Mouse (Mus musculus) erythroblast, adult 5-6 weeks (primary cell): ENCODE measurements at regions not wholly inside any gene's neighbourhood (a gene's known extent, or its start where the extent isn't known, plus 50 kb on each side); places are given as distances from the start of the nearest gene placed in this dataset.
A peak's percentile ranks its signal among the peaks of the same experiment; 100 is the strongest.

ENCODE experiments used
- ATAC-seq: replicated peaks from 2 replicates; pipeline ENCODE4 v1.8.0; 2016; ENCODE audit warnings: moderate number of reproducible peaks, mild to moderate bottlenecking, moderate TSS enrichment, inconsistent platforms; ENCODE audit not compliant: poor library complexity, low FRiP score, severe bottlenecking

- no peak for ATAC-seq
These were observed 120.1 kb downstream of the Cmpk2 start for GRCm38 (mm10) chr12:26589091-26589490.

GRCm38 (mm10) chr12:26577438-26577837 is 108.4 kb downstream of the Cmpk2 start:
- no peak for ATAC-seq

- no peak for ATAC-seq
These were observed 102.6 kb downstream of the Cmpk2 start for GRCm38 (mm10) chr12:26571602-26572001.

DNA sequence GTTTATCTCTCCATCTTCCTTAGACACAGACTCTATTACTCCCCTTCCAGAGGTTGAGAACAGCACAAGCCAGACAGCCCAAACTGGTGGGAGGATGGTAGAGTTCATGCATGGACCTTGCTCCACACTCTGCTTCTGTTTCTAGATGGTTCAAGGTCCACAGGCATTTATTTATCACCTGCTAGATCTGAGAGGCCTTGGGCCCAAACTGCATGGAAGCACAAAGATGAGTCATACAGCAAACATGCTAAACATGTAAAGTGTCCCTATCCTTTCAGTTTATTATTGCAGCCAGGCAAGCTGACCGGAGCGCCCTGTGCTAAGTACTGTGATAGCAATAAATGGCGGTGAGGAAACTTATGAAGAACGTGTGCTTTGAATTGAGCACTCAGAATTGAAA is 98.4 kb downstream of the Cmpk2 start:
- ATAC-seq = no peak

DNA sequence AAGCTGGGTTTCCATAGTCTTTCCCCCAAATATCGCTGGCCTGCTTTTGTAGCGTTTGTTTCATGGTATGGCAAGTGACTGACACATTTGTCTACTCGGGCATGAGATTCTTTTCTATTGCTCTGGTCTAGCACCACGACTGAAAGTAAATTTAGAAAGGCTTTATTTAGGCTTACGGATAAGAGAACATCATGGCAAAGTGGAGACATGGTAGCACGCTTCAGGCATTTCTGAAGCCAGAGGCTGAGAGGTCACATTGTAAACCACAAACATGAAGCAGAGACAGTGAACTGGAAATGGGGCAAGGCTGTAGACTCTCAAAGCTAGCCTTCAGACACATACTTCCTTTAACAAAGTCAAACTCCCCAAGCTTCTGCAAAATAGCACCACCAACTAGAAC is 93.9 kb downstream of the Cmpk2 start:
- ATAC-seq = no peak

DNA sequence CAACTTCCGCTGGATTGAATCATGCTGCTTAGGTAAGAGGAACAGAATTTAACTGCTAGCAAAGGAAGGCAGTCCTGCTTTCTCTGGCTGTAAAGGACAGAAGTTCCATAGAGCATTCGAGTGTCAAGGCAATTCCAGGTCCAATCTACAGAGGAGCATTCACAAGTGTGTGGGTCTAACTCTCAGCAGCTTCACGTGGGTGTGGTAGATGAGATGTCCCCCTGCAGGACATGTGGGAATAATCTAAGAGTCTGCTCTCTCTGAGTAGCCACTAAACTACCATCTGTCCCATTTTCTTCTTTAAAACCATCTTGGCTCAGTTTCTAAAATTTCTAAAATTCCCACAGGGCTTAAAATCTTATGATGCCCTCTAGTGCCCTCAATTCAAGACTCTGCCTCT is 90.6 kb downstream of the Cmpk2 start:
- ATAC-seq = no peak

DNA sequence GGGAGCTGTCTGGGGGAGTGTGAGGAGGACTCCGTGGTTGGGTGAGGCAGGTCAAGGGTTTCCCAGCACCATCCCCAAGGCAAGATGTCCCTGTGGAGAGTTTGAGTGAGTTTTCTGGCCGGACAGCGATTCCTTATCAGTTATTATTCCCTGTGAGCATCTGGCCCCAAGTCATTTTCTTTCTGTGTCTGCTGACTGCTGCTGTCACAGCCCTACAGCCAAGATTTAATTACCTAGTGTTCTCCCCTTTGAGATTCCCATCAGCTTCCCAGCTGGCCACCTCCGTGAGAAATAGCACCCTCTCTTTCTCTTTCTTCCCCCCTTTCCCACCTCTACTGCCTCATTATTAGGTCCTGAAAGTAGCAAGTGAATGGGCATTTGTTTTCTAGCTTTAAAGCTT is 88.4 kb downstream of the Cmpk2 start:
- no peak for ATAC-seq

GRCm38 (mm10) chr12:26551168-26551926 is 82.3 kb downstream of the Cmpk2 start:
- ATAC-seq = no peak

- ATAC-seq = no peak
These were observed 78.5 kb downstream of the Cmpk2 start for GRCm38 (mm10) chr12:26547466-26547865.

GRCm38 (mm10) chr12:26546361-26546760 is 77.4 kb downstream of the Cmpk2 start:
- ATAC-seq = no peak

DNA sequence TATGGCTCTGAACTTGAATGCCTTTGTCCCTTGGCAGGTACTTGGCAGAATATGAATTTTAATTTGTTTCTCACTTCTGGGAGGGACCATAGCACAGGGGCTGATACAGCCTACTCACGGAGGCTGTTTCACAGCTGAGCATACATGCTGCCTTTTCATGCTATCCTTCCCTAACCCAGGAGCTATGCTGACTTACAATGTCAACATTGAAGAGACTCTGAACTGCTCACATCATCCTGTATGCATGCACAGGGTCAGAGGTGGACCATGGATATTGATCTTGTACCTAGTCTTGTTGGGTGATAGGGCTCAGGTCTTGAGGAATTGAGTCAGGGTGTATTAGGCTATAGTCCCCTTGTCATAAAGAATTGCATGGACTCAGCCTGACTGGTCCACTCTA is 74.5 kb downstream of the Cmpk2 start:
- no peak for ATAC-seq

GRCm38 (mm10) chr12:26542451-26542850 is 73.4 kb downstream of the Cmpk2 start:
- no peak for ATAC-seq

DNA sequence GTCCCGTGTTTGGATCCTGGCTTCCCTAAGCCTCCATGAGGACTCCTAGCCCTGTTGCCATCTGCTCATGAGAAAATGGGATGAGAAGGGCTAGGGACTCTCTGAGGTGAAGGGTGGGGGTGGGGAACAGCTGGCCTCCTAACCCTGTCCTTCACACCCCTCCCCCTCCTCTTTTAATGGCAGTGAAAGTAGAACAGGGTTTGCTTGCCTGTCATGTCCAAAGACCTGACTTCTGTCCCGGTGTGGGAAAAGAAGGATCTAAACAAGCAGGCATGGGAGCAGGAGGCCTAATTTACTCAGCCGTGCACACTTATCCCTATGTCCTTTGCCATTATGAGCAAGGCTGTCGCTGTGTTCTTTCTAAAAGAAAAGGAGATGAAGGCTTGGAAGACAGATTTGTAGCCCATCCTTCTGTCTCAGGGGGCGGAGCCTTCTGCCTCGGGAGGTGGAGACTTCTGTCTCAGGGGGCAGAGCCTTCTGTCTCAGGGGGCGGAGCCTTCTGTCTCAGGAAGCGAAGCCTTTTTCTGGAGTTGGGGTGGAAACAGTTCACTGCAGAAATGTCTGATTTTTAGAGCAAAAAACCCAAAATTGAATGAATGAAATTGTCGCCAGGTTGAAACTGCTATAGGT is 66.4 kb downstream of the Cmpk2 start:
- no peak for ATAC-seq

DNA sequence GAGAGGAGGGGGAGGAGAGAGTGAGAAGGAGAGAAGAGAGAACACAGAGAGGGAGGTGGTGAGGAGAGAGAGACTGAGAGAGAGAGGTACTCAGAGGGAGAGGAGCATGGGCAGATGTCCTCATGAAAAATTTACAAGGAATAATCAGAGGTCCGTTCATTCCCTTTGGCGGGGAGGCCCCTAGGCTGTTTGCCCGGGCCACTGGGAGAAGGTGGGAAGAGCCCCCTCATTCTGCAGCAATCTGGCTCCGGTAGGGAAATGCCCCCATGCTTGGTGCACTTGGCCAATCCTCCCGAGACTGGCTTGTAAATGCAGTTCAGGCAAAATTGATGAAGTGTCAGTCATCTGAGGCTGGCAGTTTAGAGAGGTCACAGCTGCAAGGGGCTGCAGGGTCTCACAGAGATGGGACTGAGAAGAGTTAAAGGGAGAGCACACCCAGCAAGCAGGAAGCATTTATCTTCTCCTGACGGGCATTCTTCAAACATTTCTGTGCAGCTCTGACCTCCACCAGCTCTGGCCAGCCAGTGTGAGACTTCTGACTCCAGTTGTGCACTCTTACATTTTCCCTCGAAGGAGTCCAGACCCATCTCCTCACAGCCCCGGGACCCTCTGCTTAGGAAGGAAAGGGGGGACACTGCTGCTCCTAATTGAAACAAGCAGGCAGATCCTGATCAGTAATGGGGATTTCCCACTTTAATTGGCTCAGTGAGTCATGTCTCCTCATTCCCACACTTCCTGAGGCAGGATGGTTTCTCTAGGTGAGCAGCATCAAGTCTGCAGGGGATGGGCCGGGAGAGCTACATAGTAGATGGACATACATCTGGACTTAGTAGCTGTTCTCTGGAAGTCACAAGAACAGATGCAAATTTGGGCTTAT is 65.5 kb downstream of the Cmpk2 start:
- no peak for ATAC-seq

- no peak for ATAC-seq
These were observed 64.7 kb downstream of the Cmpk2 start for GRCm38 (mm10) chr12:26533641-26534151.

DNA sequence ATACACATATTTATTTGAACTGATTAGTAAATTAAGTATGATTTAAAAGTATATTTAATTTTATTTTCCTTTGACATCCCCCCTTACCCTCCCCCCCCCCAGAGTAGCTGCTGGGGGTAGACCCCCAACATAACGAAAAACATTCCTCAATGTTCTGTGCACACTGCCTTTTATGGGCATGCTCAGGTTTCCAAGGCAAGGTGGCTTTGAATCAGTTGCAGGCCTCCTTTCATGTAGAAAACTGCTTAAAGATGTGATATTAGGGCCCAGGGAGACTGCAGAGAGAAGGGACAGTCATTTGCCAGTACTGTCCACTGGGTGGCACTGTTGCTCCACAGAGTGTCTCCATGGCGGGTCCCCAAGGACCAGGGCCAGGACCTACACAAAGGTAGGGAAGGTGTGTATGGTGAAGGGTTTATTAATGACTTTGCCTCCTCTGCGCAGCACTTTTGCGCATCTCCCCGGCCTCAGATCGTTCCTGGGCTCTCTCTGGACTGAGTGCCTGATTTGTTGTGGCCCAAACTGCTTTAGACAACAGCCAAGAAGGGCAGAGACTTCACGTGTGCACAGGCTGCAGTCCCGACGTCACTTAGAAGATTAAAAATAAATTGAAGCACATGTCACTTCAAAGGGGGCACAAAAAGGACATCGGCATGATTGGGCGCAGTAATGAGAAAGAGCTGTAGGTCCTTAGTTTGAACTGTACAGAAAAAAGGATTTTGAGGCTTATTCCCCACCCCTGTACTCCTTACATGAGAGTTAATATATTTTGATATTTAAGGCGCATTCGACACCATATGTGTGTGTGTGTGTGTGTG is 64.0 kb downstream of the Cmpk2 start:
- ATAC-seq = peak; percentile 76

GRCm38 (mm10) chr12:26532076-26532475 is 63.1 kb downstream of the Cmpk2 start:
- ATAC-seq = no peak
